Mouse (Mus musculus): ENCODE results near the gene Zfp553. TPM values are rescaled to one million over a fixed set of nuclear protein-coding genes. Genes with fewer than 3 reads are reported as not detected.

Gene Zfp553
- polyA plus RNA-seq, 1 experiment: 16.1 TPM

DNA sequence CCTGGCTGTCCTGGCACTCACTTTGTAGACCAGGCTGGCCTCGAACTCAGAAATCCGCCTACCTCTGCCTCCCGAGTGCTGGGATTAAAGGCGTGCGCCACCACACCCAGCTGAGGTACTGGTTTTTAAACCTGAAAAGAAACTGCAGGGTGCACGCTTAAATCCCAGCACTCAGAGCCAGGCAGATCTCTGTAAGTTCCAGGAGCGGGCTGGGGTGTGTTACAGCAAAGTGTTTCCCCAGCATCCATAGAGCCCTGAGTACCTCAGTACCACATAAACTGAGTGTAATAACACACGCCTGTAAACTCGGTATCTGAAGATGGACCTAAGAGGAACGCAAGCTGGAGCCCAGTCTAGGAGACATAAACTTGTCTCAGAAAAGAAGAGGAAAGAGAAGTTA is 45.5 kb upstream of the Zfp553 start:
- TF ChIP-seq MYOG (IDR thresholded peaks at IDR 0.05; ENCODE audit: control insufficient read depth, extremely low read depth, insufficient read length): no peak
- no peak for TF ChIP-seq CEBPB (IDR thresholded peaks at IDR 0.05; ENCODE audit: low read depth)
- TF ChIP-seq CTCF (IDR thresholded peaks at IDR 0.05; ENCODE audit: control insufficient read depth, insufficient read depth, insufficient read length): no peak
- no peak for TF ChIP-seq MAX (IDR thresholded peaks at IDR 0.05)
- TF ChIP-seq USF1 (IDR thresholded peaks at IDR 0.05; ENCODE audit: low read depth): no peak
- no peak for TF ChIP-seq FOSL1 (IDR thresholded peaks at IDR 0.05; ENCODE audit: insufficient read depth, low read length, poor library complexity, severe bottlenecking)
- no peak for TF ChIP-seq MYOD1 (IDR thresholded peaks at IDR 0.05; ENCODE audit: control insufficient read depth, insufficient read length, low read depth)
- H3K79me3 ChIP-seq (ENCODE audit: low read depth): no peaks in the 10 kb centered on the region
- no peaks in the 10 kb centered on the region for H3K79me2 ChIP-seq (ENCODE audit: control insufficient read depth, insufficient read depth)
- no peak overlapping the region for H3K4me3 ChIP-seq (ENCODE audit: insufficient read depth, poor library complexity, severe bottlenecking)
- no peak overlapping the region for H3ac ChIP-seq (ENCODE audit: control insufficient read depth, insufficient read length, low read depth)
- H3K27me3 ChIP-seq (ENCODE audit: control insufficient read depth, insufficient read depth, insufficient read length): no peaks in the 10 kb centered on the region
- H3K36me3 ChIP-seq (ENCODE audit: control insufficient read depth, insufficient read depth): peaks cover 3% of the 10 kb centered on the region

DNA sequence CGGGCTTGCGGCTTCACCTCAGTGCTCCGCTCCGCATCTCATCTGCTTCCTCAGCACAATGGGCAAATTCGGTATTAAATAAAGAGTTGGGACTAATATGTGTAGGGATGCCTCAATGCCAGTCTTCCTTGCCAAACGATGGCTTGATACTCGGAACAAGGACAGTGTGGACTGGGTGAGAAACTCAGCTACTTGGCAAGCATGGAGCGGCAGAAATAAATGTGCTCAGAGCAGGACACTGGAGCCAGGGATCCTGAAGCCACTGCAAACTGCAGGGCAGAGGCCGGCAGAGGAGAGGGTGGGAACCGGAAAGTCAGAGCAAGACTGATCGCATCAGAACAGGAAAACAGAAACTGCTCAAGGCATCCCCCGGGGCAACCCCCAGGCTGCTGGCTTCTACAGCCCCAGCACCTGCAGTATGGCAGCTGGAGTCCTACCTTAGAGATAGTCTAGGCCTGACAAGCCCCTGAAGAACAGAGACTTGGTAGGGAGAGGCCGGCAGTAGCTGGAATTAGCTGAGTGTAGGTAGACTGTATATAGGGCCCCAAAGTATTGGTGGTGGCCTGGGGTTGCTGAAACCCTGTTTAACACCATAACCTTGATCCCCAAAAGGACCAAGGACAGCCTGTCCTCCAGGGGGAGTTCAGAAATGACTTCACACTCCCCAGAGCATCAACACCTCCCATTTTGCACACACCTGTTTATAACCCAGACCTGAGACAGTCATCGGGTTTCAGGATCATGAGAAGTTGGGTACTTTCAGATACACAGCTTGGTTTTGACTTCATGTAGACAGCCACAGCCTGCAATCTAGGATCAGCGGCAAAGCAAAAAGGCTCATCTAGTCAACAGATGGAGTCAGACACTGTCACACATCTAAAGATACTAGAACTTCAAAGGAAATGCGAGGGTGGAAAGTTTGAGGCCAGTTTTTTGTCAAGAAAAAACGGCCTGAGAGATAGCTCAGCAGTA is 44.3 kb upstream of the Zfp553 start:
- H3K4me3 ChIP-seq (ENCODE audit: insufficient read depth, poor library complexity, severe bottlenecking): no peak overlapping the region
- H3K36me3 ChIP-seq (ENCODE audit: control insufficient read depth, insufficient read depth): peaks cover 16% of the 10 kb centered on the region
- H3K27me3 ChIP-seq (ENCODE audit: control insufficient read depth, insufficient read depth, insufficient read length): no peaks in the 10 kb centered on the region
- TF ChIP-seq MAX (IDR thresholded peaks at IDR 0.05): no peak
- no peak for TF ChIP-seq USF1 (IDR thresholded peaks at IDR 0.05; ENCODE audit: low read depth)
- no peak overlapping the region for H3ac ChIP-seq (ENCODE audit: control insufficient read depth, insufficient read length, low read depth)
- peaks cover 4% of the 10 kb centered on the region for H3K79me2 ChIP-seq (ENCODE audit: control insufficient read depth, insufficient read depth)
- H3K79me3 ChIP-seq (ENCODE audit: low read depth): no peaks in the 10 kb centered on the region

DNA sequence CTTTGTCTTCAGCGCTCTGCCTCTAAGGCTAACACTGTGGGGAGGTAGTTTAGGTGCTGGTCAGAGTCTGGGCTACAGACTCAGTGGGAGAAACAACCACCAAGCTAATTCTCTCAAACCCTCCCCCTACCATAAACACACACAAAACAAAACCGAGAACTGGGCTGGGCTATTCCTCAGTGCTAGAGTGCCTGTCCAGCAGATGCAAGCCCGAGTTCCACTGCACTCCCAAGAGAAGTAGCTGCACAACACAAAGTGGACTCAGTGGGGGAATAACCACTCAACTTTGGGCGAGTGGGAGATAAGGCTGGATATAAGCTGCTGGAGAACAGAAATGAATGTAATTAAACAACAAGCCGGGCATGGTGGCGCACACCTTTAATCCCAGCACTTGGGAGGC is 42.2 kb upstream of the Zfp553 start:
- Histone ChIP-seq H3K27me3 (ENCODE audit: control insufficient read depth, insufficient read depth, insufficient read length) (no peaks in the 10 kb centered on the region), H3K36me3 (ENCODE audit: control insufficient read depth, insufficient read depth) (peaks cover 29% of the 10 kb centered on the region), H3K79me2 (ENCODE audit: control insufficient read depth, insufficient read depth) (peaks cover 23% of the 10 kb centered on the region), H3ac (ENCODE audit: control insufficient read depth, insufficient read length, low read depth) (no peak overlapping the region), H3K79me3 (ENCODE audit: low read depth) (peaks cover 11% of the 10 kb centered on the region), H3K4me3 (ENCODE audit: insufficient read depth, poor library complexity, severe bottlenecking) (no peak overlapping the region)
- TF ChIP-seq FOSL1 (IDR thresholded peaks at IDR 0.05; ENCODE audit: insufficient read depth, low read length, poor library complexity, severe bottlenecking): no peak
- TF ChIP-seq USF1 (IDR thresholded peaks at IDR 0.05; ENCODE audit: low read depth): no peak
- no peak for TF ChIP-seq MYOD1 (IDR thresholded peaks at IDR 0.05; ENCODE audit: control insufficient read depth, insufficient read length, low read depth)
- TF ChIP-seq MAX (IDR thresholded peaks at IDR 0.05): no peak
- TF ChIP-seq CTCF (IDR thresholded peaks at IDR 0.05; ENCODE audit: control insufficient read depth, insufficient read depth, insufficient read length): no peak
- no peak for TF ChIP-seq CEBPB (IDR thresholded peaks at IDR 0.05; ENCODE audit: low read depth)
- TF ChIP-seq MYOG (IDR thresholded peaks at IDR 0.05; ENCODE audit: control insufficient read depth, extremely low read depth, insufficient read length): no peak

DNA sequence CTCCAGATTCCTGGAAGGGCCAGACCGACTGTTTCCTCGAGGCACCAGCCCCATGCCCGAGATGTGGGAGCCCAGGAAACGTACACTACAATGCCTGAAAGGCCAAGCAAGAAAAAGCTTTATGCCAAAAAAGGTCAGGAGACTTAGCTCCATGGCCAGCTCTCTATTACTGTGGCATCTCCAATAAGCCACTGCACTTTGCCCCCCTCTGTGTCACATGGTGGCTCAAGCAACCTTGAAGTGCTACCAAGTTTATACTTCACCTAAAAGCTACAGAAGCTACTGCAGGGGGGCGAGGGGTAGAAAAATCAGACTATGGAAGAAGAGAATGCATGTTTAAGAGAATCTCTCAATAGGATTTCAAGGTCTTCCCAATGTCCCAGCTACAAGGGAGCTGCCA is 39.9 kb upstream of the Zfp553 start:
- no peak overlapping the region for H3ac ChIP-seq (ENCODE audit: control insufficient read depth, insufficient read length, low read depth)
- peaks cover 34% of the 10 kb centered on the region for H3K36me3 ChIP-seq (ENCODE audit: control insufficient read depth, insufficient read depth)

DNA sequence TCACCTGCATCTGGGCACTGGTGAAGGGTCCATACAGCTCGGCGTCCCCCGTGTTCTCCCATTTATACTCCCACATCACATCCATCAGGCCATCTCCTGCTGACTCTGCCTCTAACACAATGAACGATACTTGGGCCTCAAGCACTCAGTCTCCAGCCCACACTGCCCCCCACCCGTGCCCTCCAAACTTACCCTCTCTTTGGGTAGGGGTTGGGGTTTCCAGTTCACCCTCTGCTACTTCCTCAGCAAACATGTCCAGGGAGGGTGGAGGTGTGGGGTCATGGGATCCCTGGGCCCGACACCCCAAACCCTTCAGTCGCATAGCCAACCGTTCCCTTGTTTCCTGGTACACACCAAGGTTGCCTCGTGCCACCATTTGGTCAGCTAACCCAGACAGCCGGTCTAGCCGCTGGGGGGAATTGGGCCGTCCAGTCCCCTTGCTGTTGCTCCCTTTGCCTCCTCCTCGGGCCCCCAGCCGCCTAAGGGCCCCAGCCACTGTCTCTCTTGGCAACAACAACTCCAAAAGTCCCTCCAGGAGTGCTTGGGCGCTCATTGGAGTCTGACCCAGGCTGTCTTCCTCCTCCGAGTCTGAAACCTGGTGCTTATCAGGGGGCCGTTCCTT is 38.7 kb upstream of the Zfp553 start:
- H3K27me3 ChIP-seq (ENCODE audit: control insufficient read depth, insufficient read depth, insufficient read length): no peaks in the 10 kb centered on the region

More for the DNA sequence above, 39.9 kb upstream of the Zfp553 start:
- no peak for TF ChIP-seq FOSL1 (IDR thresholded peaks at IDR 0.05; ENCODE audit: insufficient read depth, low read length, poor library complexity, severe bottlenecking)
- TF ChIP-seq MYOD1 (IDR thresholded peaks at IDR 0.05; ENCODE audit: control insufficient read depth, insufficient read length, low read depth): no peak
- TF ChIP-seq USF1 (IDR thresholded peaks at IDR 0.05; ENCODE audit: low read depth): no peak
- no peak for TF ChIP-seq MAX (IDR thresholded peaks at IDR 0.05)
- no peak for TF ChIP-seq CEBPB (IDR thresholded peaks at IDR 0.05; ENCODE audit: low read depth)
- no peak for TF ChIP-seq CTCF (IDR thresholded peaks at IDR 0.05; ENCODE audit: control insufficient read depth, insufficient read depth, insufficient read length)
- no peak for TF ChIP-seq MYOG (IDR thresholded peaks at IDR 0.05; ENCODE audit: control insufficient read depth, extremely low read depth, insufficient read length)
- Histone ChIP-seq H3K79me3 (ENCODE audit: low read depth) (peaks cover 11% of the 10 kb centered on the region), H3K79me2 (ENCODE audit: control insufficient read depth, insufficient read depth) (peaks cover 23% of the 10 kb centered on the region), H3K27me3 (ENCODE audit: control insufficient read depth, insufficient read depth, insufficient read length) (no peaks in the 10 kb centered on the region), H3K4me3 (ENCODE audit: insufficient read depth, poor library complexity, severe bottlenecking) (no peak overlapping the region)

More for the DNA sequence above, 38.7 kb upstream of the Zfp553 start:
- TF ChIP-seq MYOG (IDR thresholded peaks at IDR 0.05; ENCODE audit: control insufficient read depth, extremely low read depth, insufficient read length): no peak
- no peak for TF ChIP-seq USF1 (IDR thresholded peaks at IDR 0.05; ENCODE audit: low read depth)
- Histone ChIP-seq H3K79me3 (ENCODE audit: low read depth) (peaks cover 11% of the 10 kb centered on the region), H3K79me2 (ENCODE audit: control insufficient read depth, insufficient read depth) (peaks cover 23% of the 10 kb centered on the region), H3ac (ENCODE audit: control insufficient read depth, insufficient read length, low read depth) (no peak overlapping the region), H3K4me3 (ENCODE audit: insufficient read depth, poor library complexity, severe bottlenecking) (no peak overlapping the region), H3K36me3 (ENCODE audit: control insufficient read depth, insufficient read depth) (peaks cover 41% of the 10 kb centered on the region)

Data from C2C12 (cell line).